Mouse (Mus musculus) brain, embryonic 14.5 days (tissue): ENCODE results near the gene Auts2. TPM values are rescaled to one million over a fixed set of nuclear protein-coding genes. Genes with fewer than 3 reads are reported as not detected.

Experiments used
- DNase-seq: peaks from one replicate; pipeline ENCODE4 v3.0.0-alpha.2; 2011; ENCODE audit warnings: low read depth
- CTCF ChIP-seq: fragments of 200-500 bp; IDR thresholded peaks from 2 replicates; pipeline ENCODE4 v1.5.1; 2012; ENCODE audit warnings: inconsistent platforms, mild to moderate bottlenecking, moderate library complexity, borderline replicate concordance; ENCODE audit not compliant: insufficient read depth, insufficient read length; ENCODE audit errors: extremely low read depth
- POLR2A ChIP-seq: fragments of 200-500 bp; IDR thresholded peaks from 2 replicates; pipeline ENCODE4 v1.6.1; 2012; ENCODE audit warnings: mild to moderate bottlenecking, inconsistent platforms, borderline replicate concordance; ENCODE audit not compliant: poor library complexity, insufficient read depth, insufficient read length, severe bottlenecking; ENCODE audit errors: extremely low read depth
- polyA plus RNA-seq: library from polyadenylated mRNA; depleted of rRNA; stranded (reverse); fragments of >200 nt; gene quantifications from 2 replicates; pipeline ENCODE4 v1.2.3, GENCODE M21; 2012

Gene Auts2
- polyA plus RNA-seq, 1 experiment, result 122 TPM

DNA sequence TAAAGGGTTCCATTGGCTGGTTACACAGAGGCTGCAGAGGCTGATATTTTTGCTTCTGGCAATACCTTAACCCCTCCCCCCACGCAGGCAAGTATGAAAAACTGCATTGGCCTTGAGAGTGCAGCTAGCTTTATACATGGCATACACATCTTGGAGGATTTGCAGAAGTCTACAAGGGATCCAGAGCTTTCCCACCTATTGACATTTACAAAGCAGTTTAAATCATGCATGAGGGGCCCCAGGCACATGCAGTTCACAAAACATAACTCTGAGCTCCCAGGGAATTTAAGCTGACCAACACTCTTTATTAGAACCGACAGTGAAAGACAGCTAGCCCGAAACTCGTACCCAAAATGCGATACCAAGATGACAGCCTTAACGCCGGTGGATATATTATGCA is 888.9 kb downstream of the Auts2 start:
- TF ChIP-seq POLR2A, result no peak
- no peak for TF ChIP-seq CTCF
- DNase-seq, result peak; percentile 61

DNA sequence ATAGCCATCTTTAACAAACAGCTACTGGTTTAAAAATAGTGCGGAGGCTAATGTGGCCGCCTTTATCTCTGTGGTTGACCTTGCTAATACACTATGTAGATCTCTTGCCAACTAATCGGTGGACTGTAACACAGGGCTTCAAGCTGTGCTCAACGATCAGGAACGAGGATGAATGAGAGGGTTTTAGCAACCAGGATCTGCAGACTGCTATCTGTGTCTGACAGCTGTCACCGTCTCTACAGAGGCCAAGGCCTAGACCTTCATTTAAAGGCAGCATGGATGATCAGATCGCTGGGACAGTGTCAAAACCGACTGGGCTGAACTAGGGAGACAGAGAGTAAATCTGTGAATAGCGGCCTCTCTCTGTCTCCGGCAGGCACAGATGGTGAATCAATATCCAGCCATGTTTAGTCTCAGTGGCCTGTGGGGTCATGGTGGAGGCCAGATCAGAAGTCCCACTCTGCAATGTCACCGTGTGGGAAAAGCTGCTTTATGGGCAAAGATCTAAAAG is 892.7 kb downstream of the Auts2 start:
- TF ChIP-seq POLR2A, result no peak
- TF ChIP-seq CTCF, result no peak
- peak; percentile 80 for DNase-seq

DNA sequence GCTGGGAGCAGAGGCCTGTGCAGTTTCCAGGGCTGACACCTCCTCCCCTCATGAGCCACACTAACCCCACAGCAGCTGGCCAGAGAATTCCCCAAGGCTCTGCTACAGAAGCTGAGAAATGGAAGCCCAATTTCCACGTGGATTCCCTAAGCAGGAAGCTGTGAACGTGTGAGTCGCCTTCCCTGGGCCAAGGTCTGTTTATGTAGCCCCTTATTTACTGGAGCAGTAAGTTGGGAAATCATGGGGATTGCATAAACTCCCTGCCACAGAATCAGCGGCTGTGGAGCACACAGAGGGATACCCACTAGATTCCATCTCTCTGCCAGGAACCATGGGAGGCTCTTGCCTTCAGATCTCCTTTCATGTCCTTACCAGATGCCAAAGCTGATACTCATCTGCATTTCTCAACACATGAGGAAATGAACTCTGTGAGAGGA is 895.4 kb downstream of the Auts2 start:
- peak; percentile 84 for DNase-seq

DNA sequence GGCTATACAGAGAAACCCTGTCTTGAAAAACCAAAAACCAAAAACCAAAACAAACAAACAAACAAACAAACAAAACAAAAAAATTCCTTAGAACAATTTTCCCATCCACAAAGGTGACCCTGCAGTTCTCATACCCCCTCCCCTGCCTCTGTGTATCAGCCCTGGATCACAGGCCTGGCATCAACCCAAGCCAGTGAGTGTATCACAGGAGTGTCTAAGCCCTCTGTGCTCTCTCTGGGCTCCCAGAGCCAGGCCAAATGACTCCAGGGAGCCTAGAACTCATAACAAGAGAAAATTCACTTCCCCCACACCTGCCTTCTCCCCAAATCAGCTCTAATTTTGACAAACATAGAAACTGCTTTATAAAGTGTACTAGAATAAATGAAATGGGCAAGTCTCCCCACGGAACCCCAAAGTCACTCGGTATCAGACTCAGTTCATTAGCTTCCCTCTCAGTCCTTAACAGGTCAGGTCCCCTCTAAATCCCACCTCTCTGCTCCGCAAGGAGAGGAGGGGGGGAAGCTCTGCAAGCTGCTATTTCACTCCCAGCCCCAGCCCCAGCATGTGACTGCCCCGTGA is 896.0 kb downstream of the Auts2 start:
- peak; percentile 47 for DNase-seq

More for the DNA sequence above, 895.4 kb downstream of the Auts2 start:
- TF ChIP-seq POLR2A (no peak), CTCF (no peak)

DNA sequence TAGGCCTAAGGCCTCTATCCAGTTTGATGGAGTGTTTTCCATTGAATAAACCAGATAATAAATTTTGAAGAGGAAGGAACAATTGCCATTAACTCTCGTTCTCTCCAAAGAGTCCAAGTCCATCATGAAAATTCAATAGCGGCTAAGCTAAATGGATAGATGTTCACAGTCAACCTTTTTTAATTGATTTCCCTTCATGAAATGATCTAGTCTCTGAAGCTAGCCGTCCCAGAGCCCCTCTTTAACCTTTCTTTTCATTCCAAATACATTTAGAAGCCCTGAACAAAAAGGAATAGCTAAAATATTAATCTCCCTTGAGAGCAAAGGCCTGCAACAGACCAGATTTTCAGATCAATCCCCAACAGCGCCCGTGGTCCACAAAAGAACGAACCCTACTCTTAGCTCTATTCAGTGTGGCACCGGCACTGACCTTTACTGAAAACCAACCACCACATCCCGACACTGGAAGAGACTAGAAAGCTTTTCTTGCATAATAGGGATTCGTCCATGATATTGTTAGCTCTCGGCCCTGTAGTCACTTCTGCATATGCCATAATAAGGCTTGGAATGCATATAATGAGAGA is 896.9 kb downstream of the Auts2 start:
- TF ChIP-seq CTCF (no peak), POLR2A (no peak)
- DNase-seq, result no peak

More for the DNA sequence above, 896.0 kb downstream of the Auts2 start:
- no peak for TF ChIP-seq CTCF
- no peak for TF ChIP-seq POLR2A

DNA sequence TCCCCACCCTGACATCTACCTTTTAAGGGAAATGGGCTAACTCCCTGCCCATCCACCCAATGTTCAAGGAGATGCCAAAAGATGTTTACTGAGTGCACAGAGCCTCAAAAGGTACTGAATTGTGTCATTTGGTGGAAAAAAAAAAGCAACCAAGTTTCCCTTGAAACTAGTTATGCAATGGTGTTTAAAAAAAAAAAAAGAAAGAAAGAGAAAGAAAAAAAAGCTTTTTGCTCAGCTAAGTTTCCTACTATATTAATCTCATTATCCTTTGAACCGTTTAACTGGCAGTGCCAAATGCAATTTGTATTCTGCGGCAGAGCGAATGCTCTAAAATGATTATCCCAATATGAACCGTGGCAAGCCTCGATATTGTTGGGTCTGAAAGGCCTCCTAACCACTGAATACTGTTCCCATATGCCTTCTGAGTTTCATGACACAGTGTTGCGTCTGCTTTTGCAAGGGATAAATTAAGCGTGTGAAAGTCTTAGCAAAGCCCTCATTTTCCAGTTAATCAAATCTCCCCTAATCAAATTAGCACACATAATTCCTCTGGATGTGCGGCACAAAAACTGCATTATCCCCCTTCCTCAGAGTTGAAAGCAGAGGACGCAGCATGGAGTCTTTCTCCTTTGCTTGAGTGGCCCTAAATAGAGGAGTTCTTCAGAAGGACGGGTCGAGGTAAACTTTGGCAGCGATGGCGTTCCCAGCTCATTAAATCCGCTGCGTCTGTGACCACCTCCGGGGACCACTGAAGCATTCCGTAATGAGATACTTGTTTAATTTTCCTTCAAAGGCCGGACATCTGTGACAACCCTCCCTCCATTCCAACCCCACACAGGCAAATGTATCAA is 897.6 kb downstream of the Auts2 start:
- DNase-seq, result peak; percentile 98
- no peak for TF ChIP-seq POLR2A
- TF ChIP-seq CTCF, result no peak

DNA sequence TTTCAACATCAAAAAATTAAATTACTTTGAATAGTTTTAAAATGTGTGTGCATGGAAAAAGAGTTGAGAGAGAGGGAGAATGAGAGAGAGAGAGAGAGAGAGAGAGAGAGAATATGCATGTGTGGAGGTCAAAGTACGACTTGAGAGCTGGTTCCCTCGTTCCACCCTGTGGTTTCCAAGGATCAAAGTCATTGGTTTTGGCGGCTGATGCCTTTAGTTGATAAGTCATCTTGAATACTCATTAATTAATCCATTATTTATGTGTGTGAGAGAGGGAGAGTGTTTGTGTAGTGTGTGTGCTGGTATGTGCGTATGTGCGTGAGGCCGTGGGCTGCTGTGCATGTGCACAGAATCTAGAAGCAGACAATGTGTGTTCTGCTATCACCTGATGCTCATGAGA is 898.8 kb downstream of the Auts2 start:
- TF ChIP-seq POLR2A (no peak), CTCF (no peak)
- peak; percentile 21 for DNase-seq

DNA sequence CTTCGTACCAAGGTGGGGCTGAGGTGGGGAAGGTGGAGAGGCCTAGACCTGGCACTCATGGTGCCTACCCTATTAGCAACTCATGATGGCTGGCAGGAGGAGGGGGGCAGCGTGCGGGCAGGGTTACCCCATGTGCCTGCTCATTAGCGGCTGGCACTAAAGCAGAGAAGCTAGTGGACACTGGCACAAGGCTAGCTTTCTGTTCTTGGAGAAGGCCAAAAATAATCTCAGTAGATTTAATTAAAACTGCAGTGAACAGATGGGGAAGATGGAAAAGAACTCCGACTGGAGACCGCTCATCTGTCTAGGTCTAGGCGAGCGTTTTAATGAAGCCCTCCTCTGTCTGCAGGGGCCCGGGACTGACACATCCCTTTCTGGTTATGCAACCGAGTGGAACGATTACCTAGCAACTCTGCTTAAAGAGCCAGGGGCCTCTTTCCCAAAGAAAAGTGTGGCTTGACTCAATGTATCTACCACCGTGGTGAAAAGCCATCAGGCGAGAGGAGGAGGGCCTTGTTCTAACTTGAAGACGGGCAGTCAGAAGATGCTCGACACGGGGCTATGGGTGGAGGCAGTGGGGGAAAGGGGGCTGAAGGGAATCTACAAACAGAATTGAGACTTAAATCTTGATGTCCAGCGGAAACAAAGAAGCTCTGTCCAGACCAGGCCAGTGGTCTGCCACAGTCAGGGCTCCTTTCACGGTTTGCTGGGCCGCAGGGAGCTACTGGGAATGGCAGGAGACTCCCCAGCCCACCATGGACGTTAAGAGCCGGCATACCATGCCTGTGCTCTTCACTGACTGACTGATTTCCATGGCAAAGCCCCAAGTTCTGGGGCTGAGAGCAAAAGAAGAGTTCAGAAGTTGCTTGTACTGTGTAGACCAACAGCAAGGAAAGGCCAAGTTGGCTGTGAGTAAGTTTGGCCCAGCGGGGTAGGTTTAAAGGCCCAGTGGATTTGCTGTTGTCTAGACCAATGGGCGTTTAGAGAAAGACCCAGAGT is 899.7 kb downstream of the Auts2 start:
- no peak for TF ChIP-seq POLR2A
- no peak for TF ChIP-seq CTCF
- DNase-seq, result peak; percentile 97

DNA sequence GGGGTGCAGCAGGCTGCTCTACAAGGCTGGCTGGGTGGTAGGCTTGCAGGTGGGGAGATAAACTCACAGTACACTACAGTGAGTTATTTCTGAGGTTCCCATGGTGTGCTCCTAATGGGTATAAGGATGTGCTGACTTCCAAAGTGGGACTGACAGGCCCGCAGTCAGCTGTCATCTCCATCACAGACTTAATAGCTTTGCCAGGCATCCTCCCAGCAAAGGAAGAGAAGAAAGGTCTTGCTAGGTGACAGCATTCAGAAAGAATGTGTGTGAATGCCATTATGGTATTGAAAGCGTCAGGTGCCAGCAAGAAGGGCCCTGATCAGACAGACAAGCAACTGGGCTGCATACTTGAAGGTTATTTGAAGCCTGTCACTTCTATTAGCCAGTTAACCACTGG is 900.4 kb downstream of the Auts2 start:
- no peak for DNase-seq
- TF ChIP-seq CTCF (no peak), POLR2A (no peak)

DNA sequence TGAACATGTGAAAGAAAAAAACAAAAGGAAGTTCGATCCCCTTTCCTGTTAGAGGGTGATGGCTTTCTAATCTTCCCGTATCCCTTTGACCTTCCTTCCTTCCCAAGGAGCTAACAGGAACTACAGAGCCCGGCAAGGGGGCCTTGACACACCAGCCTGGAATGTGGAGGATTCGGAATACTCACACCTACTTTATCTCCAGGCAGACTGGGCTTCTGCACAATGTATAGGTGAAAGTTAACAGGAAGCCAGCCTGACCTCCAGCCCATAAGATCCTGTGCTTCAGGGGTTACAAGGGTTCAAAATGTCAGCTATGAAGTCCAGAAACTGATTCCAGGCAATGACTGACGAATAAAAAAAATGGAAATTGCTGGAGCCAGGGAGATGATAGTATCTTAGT is 906.7 kb downstream of the Auts2 start:
- TF ChIP-seq CTCF (no peak), POLR2A (no peak)
- no peak for DNase-seq

DNA sequence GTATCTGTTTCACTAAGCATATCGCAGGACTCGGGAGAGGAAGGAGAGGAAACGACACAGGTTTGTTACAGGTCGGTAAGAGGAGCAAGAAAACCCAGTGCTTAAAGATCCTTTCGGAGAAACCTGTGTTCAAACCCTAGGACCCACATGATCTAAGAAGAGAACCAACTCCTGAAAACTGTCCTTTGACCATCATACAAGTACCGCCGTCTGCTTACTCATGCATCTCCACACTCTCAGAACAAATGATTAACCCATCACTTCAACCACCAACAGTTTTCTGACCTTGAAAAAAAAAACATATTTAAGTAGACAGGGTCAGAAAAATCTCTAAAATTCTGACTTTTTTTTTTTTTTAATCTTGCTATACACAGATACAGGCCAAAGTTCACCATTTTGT is 908.4 kb downstream of the Auts2 start:
- TF ChIP-seq POLR2A (no peak), CTCF (no peak)
- no peak for DNase-seq

DNA sequence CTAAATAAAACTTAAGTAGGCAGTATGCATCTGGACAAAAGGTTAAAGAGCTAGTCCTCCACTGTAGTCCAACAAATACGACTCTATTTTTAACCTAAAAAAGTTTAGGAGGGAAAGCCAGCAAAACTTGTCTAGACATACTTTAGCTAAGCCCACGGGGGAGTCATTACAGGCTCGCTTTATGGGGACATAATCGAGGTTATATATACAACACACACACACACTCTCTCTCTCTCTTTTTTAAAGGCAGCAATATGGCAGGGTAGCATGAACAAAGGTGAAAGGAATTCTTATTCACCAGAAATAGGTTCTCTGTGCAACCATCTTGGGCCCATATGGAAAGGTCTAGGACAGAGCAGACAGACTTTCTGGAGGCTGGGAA is 911.2 kb downstream of the Auts2 start:
- no peak for DNase-seq
- TF ChIP-seq POLR2A (no peak), CTCF (no peak)
